Mouse (Mus musculus): ENCODE data around the gene Faah.

DNA sequence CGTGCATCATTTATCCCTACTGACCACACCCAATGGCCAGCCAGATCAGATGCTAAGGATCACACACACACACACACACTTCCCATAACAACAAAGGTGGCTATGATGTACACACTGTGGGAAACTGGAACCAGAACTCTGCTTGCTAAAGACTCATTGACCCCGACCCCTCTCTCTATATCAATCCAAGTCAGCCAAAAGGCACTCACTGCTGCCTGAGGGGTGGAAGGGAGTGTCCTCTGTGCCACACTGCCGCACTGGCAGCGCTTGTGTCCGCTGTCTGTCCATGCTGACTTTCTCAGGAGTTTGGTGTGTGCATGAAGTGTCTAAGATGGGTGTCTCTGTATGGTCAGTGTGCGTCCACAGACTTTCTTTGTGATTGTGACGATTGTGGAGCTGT lies 55.7 kb downstream of the Faah start:
- TF ChIP-seq CTCF (IDR thresholded peaks at IDR 0.05; ENCODE audit: borderline replicate concordance, insufficient read depth, low read length) (no peak), POLR2A (IDR thresholded peaks at IDR 0.05; ENCODE audit: low read depth, low read length) (no peak)

Measured in embryonic fibroblast, embryonic 13.5 days (primary cell).